Mouse (Mus musculus): Measurements from ENCODE around the gene Ndufa12. TPM values are rescaled to one million over a fixed set of nuclear protein-coding genes. Genes with fewer than 3 reads are reported as not detected.

Ndufa12 gene
- total RNA-seq, 1 experiment from 2014 or later = 215 TPM

DNA sequence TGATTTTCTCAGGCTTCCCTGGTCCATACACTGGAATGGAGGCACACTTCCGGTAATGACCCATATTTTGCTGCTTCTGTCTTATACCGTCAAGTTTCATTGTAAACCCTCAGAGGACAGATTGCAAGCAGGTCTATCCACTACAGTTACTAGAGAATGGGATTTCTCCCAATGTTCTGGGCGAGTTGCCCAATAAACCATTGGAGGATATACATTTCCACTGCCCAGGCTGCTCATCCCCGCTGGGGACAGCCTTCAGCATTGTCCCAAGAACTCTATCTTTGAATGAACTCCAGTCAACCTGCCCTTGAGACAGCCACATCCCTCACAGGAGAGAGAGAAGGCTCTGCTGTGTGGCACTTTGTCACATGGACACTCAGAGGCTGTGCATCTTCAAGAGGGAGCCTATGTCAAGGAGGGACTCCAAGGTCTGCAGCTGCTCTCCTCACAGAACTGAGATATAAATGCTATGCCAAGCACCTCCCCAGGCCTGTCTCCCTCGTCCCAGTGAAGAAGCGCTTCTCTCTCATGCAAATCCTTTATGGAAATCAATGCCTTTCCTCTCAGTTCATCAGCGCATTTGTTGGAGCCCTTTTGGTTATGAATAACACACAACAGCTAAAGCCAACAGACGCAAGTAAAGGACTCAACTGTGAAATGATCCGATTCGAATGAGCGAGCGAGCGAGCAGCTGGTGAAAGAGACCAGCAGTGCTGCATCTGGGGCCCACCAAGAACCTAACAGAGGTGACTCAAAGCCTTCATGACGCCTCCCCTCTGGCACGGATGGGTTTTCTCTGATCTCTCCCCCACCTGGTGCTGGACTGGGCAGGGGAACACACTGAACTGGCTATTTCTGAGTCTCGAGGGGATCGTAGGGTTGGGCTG is 67.4 kb downstream of the Ndufa12 start:
- ATAC-seq (replicated peaks in 1 of 2; ENCODE audit: insufficient read depth in 1 of 2, low FRiP score in 2 of 2, low TSS enrichment in 1 of 2, low read depth in 1 of 2, poor library complexity in 2 of 2, severe bottlenecking in 2 of 2) = no peak

Other genes starting within 250 kb of the Ndufa12 start
- gene Vezt, start 162.9 kb upstream of the Ndufa12 start, total RNA-seq (2017) = 7.4 and 17.1 TPM in 2 replicates
- gene Fgd6, start 162.7 kb upstream of the Ndufa12 start, total RNA-seq (2017) = 0.65 and 0.75 TPM in 2 replicates
- 12.5 and 14.4 TPM in 2 replicates for gene Nr2c1, start 50.7 kb upstream of the Ndufa12 start, total RNA-seq (2017)
- gene Gm4792, start 100.0 kb downstream of the Ndufa12 start, total RNA-seq (2017) = not detected in 2 replicates
- gene Tmcc3, start 113.2 kb downstream of the Ndufa12 start, total RNA-seq (2017) = 0.15 and 11.3 TPM in 2 replicates

Measured in hematopoietic stem cell, adult 5-6 weeks (primary cell).